Mouse (Mus musculus) left cerebral cortex, postnatal 10 days (tissue): Measurements from ENCODE around the gene Omp. TPM values are rescaled to one million over a fixed set of nuclear protein-coding genes. Genes with fewer than 3 reads are reported as not detected.

ENCODE experiments used
- DNase-seq, 2 experiments: peaks; one replicate each; pipeline ENCODE4 v3.0.0; 2021 to 2022; ENCODE audit warnings: low spot score in 2 of 2, mixed read lengths in 1 of 2; ENCODE audit errors: extremely low spot score in 1 of 2
- intact Hi-C: fragments of 180-260 bp; cut with DNase I; formaldehyde crosslinking; loops from one replicate; pipeline ENCODE4 v1.15.1; 2025
- total RNA-seq, 2 experiments: library from RNA; stranded (reverse); gene quantifications; 2 replicates each; pipeline ENCODE4 v1.2.3; 2021

Gene Omp
- total RNA-seq, 2 experiments from 2014 or later: 0.56 to 1.2 TPM

GRCm38 (mm10) chr7:98117012-98117660 is 28.2 kb downstream of the Omp start:
- intact Hi-C loops: loop anchor here (5.0 kb wide), 1 partner anchor 45 kb away; no protein-coding TSS in a partner anchor

DNA sequence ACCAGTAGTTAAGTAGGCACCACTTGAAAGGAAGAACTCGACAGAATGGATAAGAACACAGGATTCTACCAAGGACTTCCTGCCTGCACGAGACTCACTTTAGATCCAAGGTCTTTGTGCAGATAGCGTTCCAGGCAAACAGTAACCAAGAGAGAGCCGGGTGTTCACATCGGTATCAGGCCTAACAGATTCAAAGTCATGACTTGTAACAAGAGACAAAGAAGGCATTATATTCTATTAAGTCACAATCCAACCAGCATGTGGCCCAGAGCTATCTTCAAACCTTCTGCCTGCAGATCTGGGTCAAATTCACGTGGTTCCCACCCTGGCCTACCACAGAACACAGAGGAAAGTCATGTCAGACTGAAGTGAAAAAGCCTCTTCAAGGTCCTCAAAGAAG is 30.6 kb downstream of the Omp start:
- intact Hi-C loops: loop anchor here (5.0 kb wide), 1 partner anchor 42 kb away; no protein-coding TSS in a partner anchor
- DNase-seq: no peak

More at GRCm38 (mm10) chr7:98117012-98117660, 28.2 kb downstream of the Omp start:
- DNase-seq: peak in 1 of 2 experiments; percentile 85

DNA sequence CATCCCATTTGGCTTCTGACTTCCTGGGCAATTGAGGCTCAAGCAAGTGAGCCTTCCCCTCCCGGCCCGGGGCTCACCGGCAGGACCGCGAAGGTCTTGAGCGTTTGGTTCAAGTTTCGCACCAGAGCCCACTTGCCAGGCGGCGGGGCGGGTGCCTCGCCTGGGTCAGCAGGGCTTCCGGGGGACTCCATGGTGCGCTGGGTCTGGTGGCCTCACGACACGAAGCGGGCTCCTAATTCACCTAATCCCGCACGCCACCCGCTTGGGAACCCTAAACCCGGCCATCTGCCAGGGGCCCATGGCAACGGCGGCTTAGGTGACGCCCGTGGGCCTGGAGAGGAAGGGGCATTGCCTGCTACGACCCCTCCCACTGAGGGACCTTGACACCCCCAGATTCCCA is 34.1 kb downstream of the Omp start:
- intact Hi-C loops: no loop called here
- DNase-seq: no peak

DNA sequence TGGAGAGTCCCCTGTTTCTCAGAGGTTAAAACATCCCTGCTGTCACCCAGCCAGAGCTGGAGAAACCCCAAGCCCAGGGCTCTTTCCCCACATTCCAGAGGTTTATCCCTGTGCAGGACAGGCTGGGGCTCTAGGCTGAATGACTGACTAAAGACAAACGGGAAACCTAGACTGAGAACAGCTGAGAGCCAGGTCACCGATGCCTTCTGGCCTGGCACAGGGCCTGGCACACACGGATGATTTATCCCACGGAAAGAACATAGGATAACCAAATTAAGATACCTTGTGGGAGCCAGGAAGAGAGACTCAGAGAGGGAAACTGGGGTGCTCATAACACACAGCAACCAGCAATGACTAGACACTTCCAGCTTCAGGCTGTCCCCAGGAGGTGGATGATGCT is 35.5 kb downstream of the Omp start:
- DNase-seq: no peak
- intact Hi-C loops: no loop called here

DNA sequence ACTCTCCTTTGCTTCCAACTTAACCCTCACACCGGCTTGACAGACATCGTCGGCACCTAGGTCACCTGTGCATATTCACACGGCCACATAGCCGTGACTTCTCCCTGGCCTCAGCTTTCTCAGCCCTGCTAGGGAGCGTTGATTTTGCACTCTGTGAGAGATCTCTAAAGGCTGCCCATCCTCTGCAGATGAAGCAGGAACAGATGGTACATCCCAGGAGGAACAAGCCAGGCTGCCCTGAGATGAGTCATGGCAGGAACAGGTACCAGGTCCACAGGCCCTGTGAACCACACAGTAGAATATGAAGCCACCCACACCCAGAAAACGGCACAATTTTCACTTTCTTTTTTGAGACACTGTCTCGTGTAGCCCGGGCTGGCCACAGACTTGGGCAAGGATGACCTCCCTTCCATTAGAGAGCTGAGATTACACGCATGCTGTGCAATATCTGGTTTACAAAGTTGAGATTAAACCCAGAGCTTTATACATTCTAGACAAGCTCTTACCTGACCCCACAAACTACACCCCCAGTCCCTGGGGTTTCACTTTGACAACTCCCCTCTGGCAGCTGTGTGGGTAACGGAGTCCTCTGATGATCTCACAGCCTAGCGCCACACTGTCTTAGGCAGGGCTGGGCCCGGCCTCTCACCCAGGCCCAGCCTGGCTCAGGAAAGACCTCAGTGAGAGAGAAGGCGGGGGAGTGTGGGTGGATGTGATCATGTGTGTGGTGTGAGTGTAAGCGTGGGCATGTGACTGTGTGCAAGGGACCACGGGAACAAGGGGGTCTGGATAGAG is 36.5 kb downstream of the Omp start:
- DNase-seq: no peak
- intact Hi-C loops: no loop called here

DNA sequence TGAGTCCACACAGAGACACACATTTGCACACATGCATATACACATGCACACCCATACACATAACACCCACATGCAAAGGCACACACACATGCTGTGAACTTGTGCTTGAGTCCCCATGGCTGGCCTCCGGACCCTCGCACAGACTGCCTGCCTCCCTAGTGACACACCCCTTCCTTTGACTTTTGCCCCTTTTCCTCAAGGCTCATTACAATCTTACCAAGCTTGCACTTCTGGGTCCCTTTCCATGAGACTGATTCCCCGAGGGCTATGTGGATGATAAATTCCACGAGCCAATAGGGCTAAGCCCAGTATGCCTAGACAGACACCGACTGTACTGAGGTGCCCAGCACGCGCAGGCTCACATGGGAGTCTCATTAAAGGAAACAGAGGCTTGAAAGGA is 39.0 kb downstream of the Omp start:
- intact Hi-C loops: no loop called here
- no peak for DNase-seq

DNA sequence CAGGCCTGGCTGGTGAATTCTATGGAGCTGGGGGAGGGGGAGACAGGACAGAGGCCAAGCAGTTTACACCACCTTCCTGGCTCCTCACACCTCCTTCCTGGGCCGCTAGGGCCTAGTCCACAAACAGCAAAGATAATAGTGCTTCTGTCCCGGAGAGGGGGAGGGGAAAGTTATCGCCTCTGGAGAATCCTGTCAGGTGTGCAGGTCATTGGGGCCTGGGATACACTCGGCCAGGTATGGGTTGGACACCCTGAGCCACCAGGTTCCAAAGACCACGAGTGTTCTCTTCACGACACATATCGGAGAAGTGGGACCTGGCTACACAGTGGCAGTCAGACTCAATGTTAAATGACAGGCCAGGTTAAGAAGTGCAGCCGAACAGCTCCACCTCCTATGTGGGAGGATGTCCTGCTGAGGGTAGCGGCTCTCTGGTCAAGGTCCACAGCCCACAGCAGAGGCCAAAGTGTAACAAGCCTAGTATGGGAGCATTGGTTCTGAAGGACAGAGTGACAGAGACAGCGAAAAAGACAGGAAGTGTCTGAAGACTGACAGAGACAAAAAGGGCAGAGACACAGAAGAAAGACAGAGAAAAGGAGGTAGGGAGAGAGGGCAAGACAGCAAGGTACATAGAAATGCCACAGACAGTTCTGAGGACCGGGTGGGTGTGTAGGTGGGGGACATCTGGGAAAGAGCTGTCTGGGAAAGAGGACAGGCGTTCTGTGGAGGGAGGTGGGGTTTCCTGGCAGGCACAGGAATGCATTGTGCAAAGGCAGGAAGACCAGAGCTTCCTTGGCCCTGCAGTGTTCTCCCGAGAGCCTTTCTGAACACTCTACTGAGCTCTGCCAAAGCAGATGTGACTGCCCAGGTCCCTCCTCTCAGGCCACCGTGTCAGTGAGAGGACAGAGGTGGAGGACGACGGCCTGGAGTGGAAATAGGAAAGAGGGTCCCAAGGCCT is 40.5 kb downstream of the Omp start:
- DNase-seq: no peak
- intact Hi-C loops: no loop called here

- intact Hi-C loops: no loop called here
Measured at GRCm38 (mm10) chr7:98103942-98104292, 41.4 kb downstream of the Omp start.

GRCm38 (mm10) chr7:98103002-98103941 is 42.0 kb downstream of the Omp start:
- intact Hi-C loops: no loop called here

More at GRCm38 (mm10) chr7:98103942-98104292, 41.4 kb downstream of the Omp start:
- DNase-seq: no peak

DNA sequence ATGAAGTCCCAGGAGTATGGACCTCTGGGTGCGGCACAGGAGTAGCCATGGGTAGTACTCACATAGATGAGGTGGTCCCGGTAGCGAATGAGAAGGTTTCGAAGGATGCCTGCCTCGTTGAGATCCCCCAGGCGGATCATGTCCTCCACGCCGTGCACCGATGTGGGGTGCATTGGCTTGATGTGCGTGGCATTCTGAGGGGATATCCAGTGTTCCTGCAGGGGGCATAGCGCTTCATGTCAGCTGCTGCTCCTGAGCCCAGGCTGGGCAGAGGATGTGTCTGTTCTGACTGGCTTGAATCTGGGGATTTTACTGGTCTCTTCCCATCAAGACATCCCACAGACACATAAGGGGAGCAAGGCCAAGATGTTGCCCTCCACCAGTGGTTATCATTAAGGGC is 42.8 kb downstream of the Omp start:
- intact Hi-C loops: no loop called here
- no peak for DNase-seq

More at GRCm38 (mm10) chr7:98103002-98103941, 42.0 kb downstream of the Omp start:
- DNase-seq: peak; percentile 77 to 86

GRCm38 (mm10) chr7:98097557-98097956 is 47.7 kb downstream of the Omp start:
- intact Hi-C loops: no loop called here
- DNase-seq: no peak

DNA sequence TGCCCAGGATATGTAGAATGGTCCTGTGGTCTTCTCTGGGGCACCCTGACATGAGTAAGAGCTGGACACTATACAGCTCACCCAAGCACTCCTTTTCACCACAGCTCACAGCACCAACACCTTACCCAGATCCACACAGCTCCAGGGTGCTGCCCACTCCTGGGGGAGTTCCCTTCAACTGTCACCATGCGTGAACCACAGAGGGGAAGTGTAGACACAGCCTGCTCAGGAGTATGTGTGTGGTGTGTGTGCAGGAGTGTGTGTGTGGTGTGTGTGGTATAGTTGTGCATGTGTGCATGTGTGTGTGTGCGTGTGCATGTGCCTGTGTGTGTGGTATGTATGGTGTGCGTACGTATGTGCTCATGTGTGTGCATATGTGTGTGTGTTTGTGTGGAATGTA is 49.5 kb downstream of the Omp start:
- intact Hi-C loops: no loop called here

More for the DNA sequence above, 49.5 kb downstream of the Omp start:
- no peak for DNase-seq

Other genes starting within 250 kb of the Omp start
- gene Gdpd4, start 225.5 kb downstream of the Omp start, total RNA-seq: not detected
- 10 to 100 TPM; 16.5 to 16.7 TPM for gene Myo7a, start 26.0 kb downstream of the Omp start, total RNA-seq
- gene Capn5, start 32.8 kb upstream of the Omp start, total RNA-seq: 10 to 100 TPM; 46.4 to 46.6 TPM
- under 1 TPM; 0.24 to 0.28 TPM for gene B3gnt6, start 54.0 kb upstream of the Omp start, total RNA-seq
- gene Acer3, start 175.7 kb upstream of the Omp start, total RNA-seq: 10 to 100 TPM; 14.5 to 16.1 TPM
- 1 to 10 TPM; 4.2 to 5.5 TPM for gene Tsku, start 215.8 kb upstream of the Omp start, total RNA-seq